Mouse (Mus musculus) ES-Bruce4 (cell line): ENCODE data around the gene Gm5269. TPM values are rescaled to one million over a fixed set of nuclear protein-coding genes. Genes with fewer than 3 reads are reported as not detected.

Experiments
- H3K27ac ChIP-seq: 2 replicates; pipeline ENCODE4 v1.5.1; 2012; ENCODE audit warnings: low read length, inconsistent platforms; ENCODE audit not compliant: insufficient read depth
- H3K27me3 ChIP-seq: 2 replicates; pipeline ENCODE4 v1.6.1; 2012; ENCODE audit warnings: mild to moderate bottlenecking, low read length, inconsistent platforms; ENCODE audit not compliant: control insufficient read depth, poor library complexity, insufficient read depth, severe bottlenecking
- H3K36me3 ChIP-seq: 2 replicates; pipeline ENCODE4 v1.6.1; 2012; ENCODE audit warnings: inconsistent platforms, mild to moderate bottlenecking, low read length, moderate library complexity; ENCODE audit not compliant: control insufficient read depth, poor library complexity, insufficient read depth, severe bottlenecking
- H3K4me1 ChIP-seq: one replicate; pipeline ENCODE4 v1.8.1; 2011; ENCODE audit warnings: low read length; ENCODE audit not compliant: control insufficient read depth, insufficient read depth
- H3K4me3 ChIP-seq: 2 replicates; pipeline ENCODE4 v1.5.1; 2011; ENCODE audit warnings: low read depth, mild to moderate bottlenecking, low read length
- H3K9ac ChIP-seq: 2 replicates; pipeline ENCODE4 v1.6.1; 2012; ENCODE audit warnings: low read depth, mild to moderate bottlenecking, inconsistent platforms; ENCODE audit not compliant: poor library complexity, severe bottlenecking
- H3K9me3 ChIP-seq: replicated peaks from 2 replicates; pipeline ENCODE4 v1.6.1; 2012; ENCODE audit warnings: mild to moderate bottlenecking, low read length, inconsistent platforms; ENCODE audit not compliant: control insufficient read depth, poor library complexity, insufficient read depth, severe bottlenecking
- CTCF ChIP-seq: IDR thresholded peaks from one replicate; pipeline ENCODE4 v1.8.1; 2011; ENCODE audit warnings: low read depth, low read length
- EP300 ChIP-seq: IDR thresholded peaks from 2 replicates; pipeline ENCODE4 v1.6.1; 2011; ENCODE audit warnings: low read depth, low read length; ENCODE audit not compliant: insufficient read depth
- POLR2A ChIP-seq: IDR thresholded peaks from one replicate; pipeline ENCODE4 v1.8.1; 2011; ENCODE audit warnings: low read length; ENCODE audit not compliant: insufficient read depth
- polyA plus RNA-seq: library from polyadenylated mRNA; stranded (reverse); fragments of >200 nt; gene quantifications from 2 replicates; pipeline ENCODE4 v1.2.4, GENCODE M21; 2011; ENCODE audit warnings: low read depth; ENCODE audit not compliant: missing spikeins, insufficient read depth, insufficient read length

Gm5269 gene
- polyA plus RNA-seq, 1 experiment = 146 TPM

DNA sequence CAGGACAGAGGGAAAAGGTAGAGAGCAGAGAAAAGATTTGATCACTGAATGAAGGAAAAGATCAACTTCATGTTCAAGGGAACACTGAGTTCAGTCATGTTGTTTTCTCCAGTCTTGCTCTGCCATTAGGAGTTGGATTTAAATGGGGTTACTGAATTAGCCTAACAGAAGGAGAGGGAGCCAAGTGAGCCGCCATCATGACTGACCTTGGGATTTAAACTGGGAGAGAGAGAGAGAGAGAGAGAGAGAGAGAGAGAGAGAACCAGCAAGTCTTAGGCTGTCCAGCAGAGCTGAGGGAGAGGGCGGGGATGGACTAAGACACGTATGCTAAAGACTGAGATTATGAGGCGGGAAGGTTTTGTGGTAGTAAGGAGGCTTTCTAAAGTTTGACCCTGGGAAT is 24.2 kb upstream of the Gm5269 start:
- Histone ChIP-seq H3K36me3 (no peaks in the 10 kb centered on the region), H3K9me3 (no peaks in the 10 kb centered on the region), H3K4me1 (no peaks in the 10 kb centered on the region), H3K9ac (no peak overlapping the region), H3K27ac (no peak overlapping the region), H3K27me3 (no peaks in the 10 kb centered on the region), H3K4me3 (no peak overlapping the region)
- no peak for TF ChIP-seq POLR2A

DNA sequence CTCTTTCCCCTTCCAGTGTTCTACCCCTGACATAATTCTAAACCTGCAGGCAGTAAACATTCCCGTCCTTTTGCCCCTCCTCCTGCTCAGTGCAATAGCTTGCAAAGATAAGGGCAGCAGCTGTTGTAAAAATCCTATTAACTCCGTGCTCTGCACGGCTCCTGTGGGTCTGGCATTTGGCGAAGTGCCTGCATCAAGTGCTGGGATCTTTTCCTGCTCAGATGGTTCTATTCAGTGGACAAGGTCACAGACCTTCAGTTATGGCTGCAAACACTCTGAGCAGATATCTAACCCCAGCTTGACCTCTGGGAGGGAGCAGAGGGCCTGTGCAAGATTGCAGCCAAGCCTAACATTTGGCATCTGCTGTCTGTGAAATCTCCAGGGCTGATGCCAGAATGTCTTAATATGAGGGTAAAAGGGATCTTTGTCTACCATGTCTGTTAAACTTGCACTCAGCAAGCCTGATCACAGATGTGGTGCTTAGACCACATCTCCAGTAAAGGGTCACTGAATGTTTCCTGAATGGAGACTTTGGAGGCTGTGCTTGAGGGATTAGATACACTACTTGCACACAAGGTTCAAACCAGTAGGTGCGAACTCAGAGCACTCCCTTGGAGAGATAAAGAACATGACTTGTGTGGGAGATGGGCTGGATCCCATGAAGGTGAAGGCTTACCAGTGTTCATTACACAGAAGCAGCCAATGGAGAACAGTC is 15.2 kb upstream of the Gm5269 start:
- no peaks in the 10 kb centered on the region for H3K27me3 ChIP-seq
- H3K9me3 ChIP-seq = no peaks in the 10 kb centered on the region
- no peak overlapping the region for H3K27ac ChIP-seq
- no peak overlapping the region for H3K4me3 ChIP-seq
- H3K36me3 ChIP-seq = no peaks in the 10 kb centered on the region
- H3K9ac ChIP-seq = no peak overlapping the region
- H3K4me1 ChIP-seq = no peaks in the 10 kb centered on the region
- TF ChIP-seq EP300 (no peak), POLR2A (no peak), CTCF (no peak)

DNA sequence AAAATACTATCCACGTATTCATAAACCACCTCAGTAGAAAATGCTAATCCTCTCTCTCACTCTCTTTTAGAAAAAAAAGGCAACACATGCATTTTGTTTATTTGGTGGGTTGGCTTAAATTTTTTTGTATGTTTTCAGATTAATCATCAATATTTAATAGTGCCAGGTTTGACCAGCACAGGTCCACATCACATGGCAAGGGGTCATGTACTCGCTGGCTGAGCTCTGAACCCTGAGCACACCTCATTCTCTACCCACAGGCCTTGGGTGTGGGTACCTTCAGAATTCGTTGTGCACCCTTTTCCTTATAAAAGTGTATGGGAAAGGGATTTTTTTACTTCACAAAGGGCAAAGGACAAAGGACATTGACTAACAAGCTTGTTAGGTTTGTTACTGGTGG is 14.1 kb upstream of the Gm5269 start:
- no peak overlapping the region for H3K9ac ChIP-seq
- H3K27ac ChIP-seq = no peak overlapping the region
- TF ChIP-seq EP300 = no peak
- no peak for TF ChIP-seq CTCF
- TF ChIP-seq POLR2A = no peak
- no peaks in the 10 kb centered on the region for H3K9me3 ChIP-seq
- H3K4me3 ChIP-seq = no peak overlapping the region
- no peaks in the 10 kb centered on the region for H3K27me3 ChIP-seq
- no peaks in the 10 kb centered on the region for H3K4me1 ChIP-seq
- H3K36me3 ChIP-seq = no peaks in the 10 kb centered on the region

DNA sequence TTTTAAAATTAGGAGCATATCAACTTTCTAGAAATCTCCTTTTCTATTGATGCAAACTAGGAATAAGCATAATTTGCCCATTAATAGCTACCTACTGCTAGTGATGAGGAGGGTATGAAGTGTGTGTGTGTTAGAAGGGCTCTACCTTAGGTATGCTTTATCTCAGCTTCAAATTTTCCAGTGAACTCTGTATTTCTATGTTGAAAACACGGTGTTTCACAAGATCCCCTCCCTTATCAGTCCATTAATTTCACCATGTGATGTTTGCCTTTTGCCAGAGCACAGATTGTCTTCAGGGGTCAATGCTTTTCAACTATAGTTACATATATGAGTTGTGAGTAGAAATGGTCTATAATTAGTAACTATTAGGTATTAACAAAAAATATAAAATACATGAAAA is 8.0 kb upstream of the Gm5269 start:
- Histone ChIP-seq H3K36me3 (no peaks in the 10 kb centered on the region), H3K27me3 (no peaks in the 10 kb centered on the region), H3K27ac (no peak overlapping the region), H3K9ac (no peak overlapping the region), H3K4me1 (no peaks in the 10 kb centered on the region), H3K9me3 (no peaks in the 10 kb centered on the region), H3K4me3 (no peak overlapping the region)
- TF ChIP-seq CTCF = no peak
- TF ChIP-seq EP300 = no peak
- no peak for TF ChIP-seq POLR2A

DNA sequence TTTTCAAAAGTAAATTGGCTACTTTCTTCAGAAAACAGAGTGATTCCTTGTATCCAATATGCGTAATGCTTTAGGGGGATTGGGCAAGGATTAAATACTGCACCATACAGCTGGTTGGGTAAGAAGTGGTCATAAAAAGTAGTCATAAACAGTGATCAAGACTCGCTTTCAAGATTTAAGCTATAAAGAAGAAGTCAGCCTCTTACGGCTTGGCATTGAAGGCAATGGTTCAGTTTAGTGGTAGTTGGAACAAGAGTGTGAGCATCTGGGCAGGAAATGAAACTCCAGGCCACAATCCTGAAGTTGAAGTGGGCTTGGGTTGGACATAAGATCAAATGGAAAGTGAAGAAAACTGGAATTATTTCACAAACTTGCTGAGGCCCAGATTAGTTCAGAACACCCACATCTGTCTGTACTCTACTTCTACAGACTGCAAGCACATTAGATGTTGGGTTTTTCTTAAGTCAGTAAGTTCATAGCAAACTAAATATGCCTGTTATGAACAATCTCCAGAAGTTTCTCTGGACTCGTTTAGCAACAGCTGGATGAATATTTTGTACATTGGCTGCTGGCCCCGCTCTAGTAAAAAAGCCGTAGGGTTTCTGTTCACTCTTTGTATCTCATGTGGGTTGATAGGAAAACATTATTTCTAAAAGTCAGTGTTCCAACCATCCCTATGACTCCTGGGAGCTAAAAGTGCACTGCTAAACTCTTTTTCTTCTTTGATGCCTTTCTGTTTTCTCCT is 4.3 kb upstream of the Gm5269 start:
- Histone ChIP-seq H3K4me1 (no peaks in the 10 kb centered on the region), H3K27me3 (no peaks in the 10 kb centered on the region), H3K9me3 (no peaks in the 10 kb centered on the region), H3K27ac (no peak overlapping the region), H3K9ac (no peak overlapping the region), H3K4me3 (no peak overlapping the region), H3K36me3 (no peaks in the 10 kb centered on the region)
- TF ChIP-seq EP300 (no peak), POLR2A (no peak), CTCF (no peak)

DNA sequence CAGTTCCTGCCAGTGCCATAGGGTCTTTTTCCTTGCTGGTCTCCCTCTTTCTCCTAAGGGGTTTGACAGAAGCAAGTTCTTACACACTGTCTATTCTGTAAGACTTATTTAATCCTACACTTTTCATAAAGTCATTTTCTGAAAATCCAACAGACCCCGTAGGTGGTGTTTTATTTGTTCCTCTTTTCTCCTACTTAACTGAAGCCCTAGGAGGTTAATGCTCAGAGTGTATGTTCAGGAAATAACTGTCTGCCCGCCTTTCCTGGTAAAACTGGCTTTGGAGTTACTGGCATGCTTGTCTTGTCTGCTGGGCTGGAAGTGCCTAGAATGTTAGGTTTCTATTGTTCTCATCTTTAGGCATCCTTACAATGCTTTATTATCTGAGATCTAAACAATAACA is 1.9 kb upstream of the Gm5269 start:
- no peaks in the 10 kb centered on the region for H3K9me3 ChIP-seq
- no peak overlapping the region for H3K4me3 ChIP-seq
- no peak overlapping the region for H3K9ac ChIP-seq
- no peaks in the 10 kb centered on the region for H3K27me3 ChIP-seq
- TF ChIP-seq POLR2A (no peak), CTCF (no peak), EP300 (no peak)
- no peak overlapping the region for H3K27ac ChIP-seq
- H3K4me1 ChIP-seq = no peaks in the 10 kb centered on the region
- no peaks in the 10 kb centered on the region for H3K36me3 ChIP-seq
